In the genomic region with DNA sequence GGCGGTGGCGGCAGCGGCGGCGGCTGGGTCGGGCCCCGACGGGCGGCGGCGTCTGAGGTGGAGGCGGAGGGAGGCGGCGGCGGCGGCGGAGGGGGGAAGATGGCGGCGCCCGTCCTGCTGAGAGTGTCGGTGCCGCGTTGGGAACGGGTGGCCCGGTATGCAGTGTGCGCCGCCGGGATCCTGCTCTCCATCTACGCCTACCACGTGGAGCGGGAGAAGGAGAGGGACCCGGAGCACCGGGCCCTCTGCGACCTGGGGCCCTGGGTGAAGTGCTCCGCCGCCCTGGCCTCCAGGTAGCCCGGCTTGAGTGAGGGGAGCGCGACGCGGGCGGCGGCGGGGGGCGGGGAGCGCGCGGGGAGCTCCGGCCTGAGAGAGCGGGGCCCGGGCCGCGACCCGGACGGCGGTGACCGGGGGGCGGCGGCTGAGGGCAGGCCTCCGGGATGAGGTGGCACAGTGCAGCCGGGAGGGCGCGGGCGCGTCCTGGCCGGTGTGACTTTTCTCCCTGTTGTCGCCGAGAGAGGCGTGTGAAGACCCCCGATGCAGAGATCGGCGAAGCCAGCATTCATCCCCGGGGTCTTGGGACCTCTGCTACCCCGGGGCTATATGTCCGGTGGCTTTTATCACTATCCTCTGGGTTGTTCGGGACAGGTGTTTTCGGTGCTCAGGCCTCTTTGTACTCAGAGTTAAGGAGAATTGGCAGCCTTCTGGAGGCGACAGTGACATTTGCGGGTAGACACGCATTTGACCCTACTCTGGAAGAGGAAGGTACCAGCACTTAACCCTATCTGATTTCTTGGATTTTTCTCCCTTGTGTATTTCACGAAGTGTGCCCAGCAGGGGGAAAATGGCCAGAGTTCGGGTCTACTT, we compare ENCODE assay signal across 8 mouse cellular contexts. TPM values are rescaled to one million over a fixed set of nuclear protein-coding genes. Genes with fewer than 3 reads are reported as not detected.
DNase-seq lines count a peak whose midpoint lies in the region; ATAC-seq and TF ChIP-seq lines count a peak whose summit lies in the region.
"Not testable (repeated sequence)": the region's sequence is repeated elsewhere in the genome, so short reads cannot be mapped to it uniquely, and the experiment has no call there.

No protein-coding gene starts in this region.

- H3K9ac ChIP-seq in forebrain, embryonic 12.5 days = peak overlapping the region; percentile 87
- peak overlapping the region; percentile 89 for H3K9ac ChIP-seq in heart, embryonic 16.5 days (ENCODE audit: low read length)
- peak overlapping the region; percentile 95 for H3K9ac ChIP-seq in liver, embryonic 13.5 days
- H3K9ac ChIP-seq in stomach, embryonic 14.5 days (replicated peaks; ENCODE audit: low read depth, low read length) = peak overlapping the region; percentile 77

- peak; percentile 46; the same call in 1 of the 2 replicates for ATAC-seq in cerebellum, adult (ENCODE audit: insufficient number of reproducible peaks, low FRiP score, low TSS enrichment)
- ATAC-seq in forebrain, embryonic 12.5 days (ENCODE audit: low FRiP score) = peak; percentile 60
- peak; percentile 20; the same call in 1 of the 2 replicates for ATAC-seq in heart, embryonic 16.5 days (replicated peaks; ENCODE audit: extremely low read depth, insufficient read depth, low FRiP score)
- peak; percentile 45 for ATAC-seq in liver, embryonic 13.5 days (ENCODE audit: low read depth)
- ATAC-seq in stomach, embryonic 14.5 days (ENCODE audit: insufficient number of reproducible peaks, insufficient read depth, low FRiP score, low read depth) = peak; percentile 15

- WGBS in forebrain, embryonic 12.5 days = under 1% methylated on average over 42 of the region's 82 CpGs
- WGBS in heart, embryonic 16.5 days = under 1% methylated on average over 54 of the region's 82 CpGs
- whole genome bisulfite sequencing in liver, embryonic 13.5 days (ENCODE audit: insufficient replicate concordance) = under 1% methylated on average over 51 of the region's 82 CpGs
- WGBS in stomach, embryonic 14.5 days = 0% methylated on average over 47 of the region's 82 CpGs

- H3K4me1 ChIP-seq in E14TG2a.4 (replicated peaks; ENCODE audit: low read depth, low read length) = peaks cover 53% of the 10 kb centered on the region
- H3K4me1 ChIP-seq in forebrain, embryonic 12.5 days; heart, embryonic 16.5 days (ENCODE audit: control insufficient read depth, insufficient read depth, low read length); stomach, embryonic 14.5 days (ENCODE audit: control insufficient read depth, insufficient read depth, low read length): not testable (repeated sequence)
- peaks cover 39% of the 10 kb centered on the region for H3K4me1 ChIP-seq in liver, embryonic 13.5 days (replicated peaks)

- not testable (repeated sequence) for H3K9me3 ChIP-seq in E14TG2a.4 (ENCODE audit: low read length); forebrain, embryonic 12.5 days; heart, embryonic 16.5 days (replicated peaks; ENCODE audit: control insufficient read depth, low read length); liver, embryonic 13.5 days (replicated peaks); stomach, embryonic 14.5 days (ENCODE audit: control insufficient read depth, low read depth, low read length)

- peaks cover 32% of the 10 kb centered on the region for H3K36me3 ChIP-seq in E14TG2a.4 (ENCODE audit: insufficient read depth, low read length)
- H3K36me3 ChIP-seq in forebrain, embryonic 12.5 days (replicated peaks); heart, embryonic 16.5 days (ENCODE audit: control insufficient read depth, insufficient read depth); stomach, embryonic 14.5 days (ENCODE audit: control insufficient read depth, insufficient read depth, low read length): not testable (repeated sequence)
- H3K36me3 ChIP-seq in liver, embryonic 13.5 days = peaks cover 14% of the 10 kb centered on the region

- not testable (repeated sequence) for TF ChIP-seq CTCF in E14TG2a.4 (conservative IDR thresholded peaks at IDR 0.05; ENCODE audit: low read length)

- DNase-seq in kidney, postnatal 10 days = peak; percentile 59
- peak; percentile 44 for DNase-seq in liver, embryonic 13.5 days
- DNase-seq in natural killer cell, adult 2 months (ENCODE audit: low spot score in 2 of 2) = peak; percentile 5 to 8

- peak overlapping the region; percentile 59 for H3K27ac ChIP-seq in forebrain, embryonic 12.5 days
- H3K27ac ChIP-seq in heart, embryonic 16.5 days (ENCODE audit: low read length) = peak overlapping the region; percentile 77
- peak overlapping the region; percentile 96 for H3K27ac ChIP-seq in liver, embryonic 13.5 days
- peak overlapping the region; percentile 39; the same call in 1 of the 2 replicates for H3K27ac ChIP-seq in stomach, embryonic 14.5 days (ENCODE audit: low read length)

- H3K27me3 ChIP-seq in E14TG2a.4 (ENCODE audit: insufficient read depth, low read length); forebrain, embryonic 12.5 days; heart, embryonic 16.5 days (ENCODE audit: control insufficient read depth, insufficient read depth, low read length); liver, embryonic 13.5 days; stomach, embryonic 14.5 days (ENCODE audit: control insufficient read depth, insufficient read depth, low read length): not testable (repeated sequence)

- H3K4me3 ChIP-seq in E14TG2a.4 (replicated peaks; ENCODE audit: low read length) = peak overlapping the region; percentile 93
- peak overlapping the region; percentile 93 for H3K4me3 ChIP-seq in forebrain, embryonic 12.5 days (replicated peaks)
- peak overlapping the region; percentile 89 for H3K4me3 ChIP-seq in heart, embryonic 16.5 days (ENCODE audit: low read length)
- H3K4me3 ChIP-seq in liver, embryonic 13.5 days (replicated peaks) = peak overlapping the region; percentile 93
- H3K4me3 ChIP-seq in stomach, embryonic 14.5 days (ENCODE audit: low read depth, low read length) = peak overlapping the region; percentile 79

- peak overlapping the region; percentile 82 for H3K4me2 ChIP-seq in forebrain, embryonic 12.5 days
- peak overlapping the region; percentile 93 for H3K4me2 ChIP-seq in heart, embryonic 16.5 days (ENCODE audit: low read depth, low read length)
- peak overlapping the region; percentile 78 for H3K4me2 ChIP-seq in liver, embryonic 13.5 days
- peak overlapping the region; percentile 83 for H3K4me2 ChIP-seq in stomach, embryonic 14.5 days (replicated peaks; ENCODE audit: low read depth, low read length)

RNA-seq across cellular contexts. Expression of a gene that starts 0.5 kb away (rescaled TPM):
- polyA plus RNA-seq in forebrain, embryonic 12.5 days (2016; fragmentation: Nextera tagmentation; extraction: Ambion mirVana) = 41.2 and 41.3 TPM in 2 replicates
- 13.3 TPM in 2 replicates for polyA plus RNA-seq in heart, embryonic 16.5 days (2015; fragmentation: Nextera tagmentation; extraction: Ambion mirVana)
- polyA plus RNA-seq in liver, embryonic 13.5 days (2015; fragmentation: Nextera tagmentation; extraction: Ambion mirVana) = 22.9 and 29.4 TPM in 2 replicates
- 16.2 and 19.1 TPM in 2 replicates for polyA plus RNA-seq in stomach, embryonic 14.5 days (2014; fragmentation: Nextera tagmentation; extraction: Ambion mirVana)

RNA-seq across cellular contexts. Expression of a gene that starts 34.0 kb away (rescaled TPM):
- 6.2 and 6.9 TPM in 2 replicates for polyA plus RNA-seq in forebrain, embryonic 12.5 days (2016; fragmentation: Nextera tagmentation; extraction: Ambion mirVana)
- 1.7 and 2.3 TPM in 2 replicates for polyA plus RNA-seq in heart, embryonic 16.5 days (2015; fragmentation: Nextera tagmentation; extraction: Ambion mirVana)
- 0.31 and 1.0 TPM in 2 replicates for polyA plus RNA-seq in liver, embryonic 13.5 days (2015; fragmentation: Nextera tagmentation; extraction: Ambion mirVana)
- 2.2 and 3.1 TPM in 2 replicates for polyA plus RNA-seq in stomach, embryonic 14.5 days (2014; fragmentation: Nextera tagmentation; extraction: Ambion mirVana)

RNA-seq across cellular contexts. Expression of a gene that starts 44.0 kb away (rescaled TPM):
- polyA plus RNA-seq in forebrain, embryonic 12.5 days (2016; fragmentation: Nextera tagmentation; extraction: Ambion mirVana) = 0.23 and 0.32 TPM in 2 replicates
- polyA plus RNA-seq in heart, embryonic 16.5 days (2015; fragmentation: Nextera tagmentation; extraction: Ambion mirVana) = 1.9 and 2.2 TPM in 2 replicates
- polyA plus RNA-seq in liver, embryonic 13.5 days (2015; fragmentation: Nextera tagmentation; extraction: Ambion mirVana) = 0.18 and 0.22 TPM in 2 replicates
- not detected in 2 replicates for polyA plus RNA-seq in stomach, embryonic 14.5 days (2014; fragmentation: Nextera tagmentation; extraction: Ambion mirVana)

RNA-seq across cellular contexts. Expression of a gene that starts 46.8 kb away (rescaled TPM):
- 6.2 and 7.0 TPM in 2 replicates for polyA plus RNA-seq in forebrain, embryonic 12.5 days (2016; fragmentation: Nextera tagmentation; extraction: Ambion mirVana)
- 2.3 TPM in 2 replicates for polyA plus RNA-seq in heart, embryonic 16.5 days (2015; fragmentation: Nextera tagmentation; extraction: Ambion mirVana)
- polyA plus RNA-seq in liver, embryonic 13.5 days (2015; fragmentation: Nextera tagmentation; extraction: Ambion mirVana) = 1.00 and 1.1 TPM in 2 replicates
- 5.7 and 6.1 TPM in 2 replicates for polyA plus RNA-seq in stomach, embryonic 14.5 days (2014; fragmentation: Nextera tagmentation; extraction: Ambion mirVana)

RNA-seq across cellular contexts. Expression of a gene that starts 55.0 kb away (rescaled TPM):
- 756 and 796 TPM in 2 replicates for polyA plus RNA-seq in forebrain, embryonic 12.5 days (2016; fragmentation: Nextera tagmentation; extraction: Ambion mirVana)
- 1,037 and 1,041 TPM in 2 replicates for polyA plus RNA-seq in heart, embryonic 16.5 days (2015; fragmentation: Nextera tagmentation; extraction: Ambion mirVana)
- 596 and 645 TPM in 2 replicates for polyA plus RNA-seq in liver, embryonic 13.5 days (2015; fragmentation: Nextera tagmentation; extraction: Ambion mirVana)
- 795 and 869 TPM in 2 replicates for polyA plus RNA-seq in stomach, embryonic 14.5 days (2014; fragmentation: Nextera tagmentation; extraction: Ambion mirVana)

Comparison
In these comparisons a context has a peak if more than half of its experiments do, and no peak if none do; other contexts are left out.
1. Peak in every context shown above with its lines: DNase-seq, ATAC-seq, H3K4me3 ChIP-seq and H3K27ac ChIP-seq.
2. H3K27ac ChIP-seq: peak in every context shown above with its lines; median percentile 96 in liver, embryonic 13.5 days; 77 in heart, embryonic 16.5 days; 59 in forebrain, embryonic 12.5 days; 39 in stomach, embryonic 14.5 days.
3. DNase-seq: peak in every context shown above with its lines; median percentile 59 in kidney, postnatal 10 days; 44 in liver, embryonic 13.5 days; 6 in natural killer cell, adult 2 months.